In genomic region chr2:38484556-38484955, GRCm38 (mm10) we compare ENCODE assay signal across 14 mouse cellular contexts. TPM values are rescaled to one million over a fixed set of nuclear protein-coding genes. Genes with fewer than 3 reads are reported as not detected.
DNase-seq lines count a peak whose midpoint lies in the region; ATAC-seq lines count a peak whose summit lies in the region.
"Had no signal": no experiment of that assay in that cellular context is flagged by ENCODE, and none has a peak within 500 bp of the region (broad histone marks: within the 10 kb centered on the region; RNA-seq: fewer than 3 reads in every experiment).

No protein-coding gene starts in this region.

- no peaks in the 10 kb centered on the region for H3K9me3 ChIP-seq in lung, embryonic 15.5 days
- H3K9me3 ChIP-seq in heart, embryonic 10.5 days: no peaks in the 10 kb centered on the region
- H3K9me3 ChIP-seq in intestine, embryonic 16.5 days (ENCODE audit: control insufficient read depth, low read length): no peaks in the 10 kb centered on the region; the same call in 1 of the 2 replicates
- H3K9me3 ChIP-seq in stomach, embryonic 15.5 days: no peaks in the 10 kb centered on the region
- peaks cover 4% of the 10 kb centered on the region; the same call in 1 of the 2 replicates for H3K9me3 ChIP-seq in kidney, embryonic 16.5 days (ENCODE audit: low read length)
- H3K9me3 ChIP-seq: hindbrain, embryonic 13.5 days; kidney, embryonic 15.5 days; neural tube, embryonic 12.5 days had no signal

- H3K27ac ChIP-seq in lung, embryonic 15.5 days: peak overlapping the region; percentile 50; the same call in 1 of the 2 replicates
- peak overlapping the region; percentile 36; the same call in 1 of the 2 replicates for H3K27ac ChIP-seq in heart, embryonic 10.5 days
- peak overlapping the region; percentile 14; the same call in 1 of the 2 replicates for H3K27ac ChIP-seq in intestine, embryonic 16.5 days (ENCODE audit: low read length)
- H3K27ac ChIP-seq in stomach, embryonic 15.5 days: peak overlapping the region; percentile 93; the same call in 1 of the 2 replicates
- no peak overlapping the region for H3K27ac ChIP-seq in kidney, embryonic 16.5 days (ENCODE audit: low read length)
- H3K27ac ChIP-seq: hindbrain, embryonic 13.5 days; kidney, embryonic 15.5 days; neural tube, embryonic 12.5 days had no signal

- peaks cover 34% of the 10 kb centered on the region for H3K4me1 ChIP-seq in lung, embryonic 15.5 days
- H3K4me1 ChIP-seq in heart, embryonic 10.5 days: peaks cover 27% of the 10 kb centered on the region
- peaks cover 21% of the 10 kb centered on the region for H3K4me1 ChIP-seq in intestine, embryonic 16.5 days (ENCODE audit: control insufficient read depth, insufficient read depth, low read length)
- peaks cover 22% of the 10 kb centered on the region; the same call in 1 of the 2 replicates for H3K4me1 ChIP-seq in stomach, embryonic 15.5 days
- peaks cover 11% of the 10 kb centered on the region; the same call in 1 of the 2 replicates for H3K4me1 ChIP-seq in kidney, embryonic 16.5 days (ENCODE audit: insufficient read depth, low read length)
- H3K4me1 ChIP-seq: neural tube, embryonic 12.5 days had no signal

- no peak overlapping the region for H3K4me2 ChIP-seq in lung, embryonic 15.5 days
- no peak overlapping the region for H3K4me2 ChIP-seq in intestine, embryonic 16.5 days (ENCODE audit: low read depth, low read length)
- no peak overlapping the region for H3K4me2 ChIP-seq in stomach, embryonic 15.5 days
- no peak overlapping the region for H3K4me2 ChIP-seq in kidney, embryonic 16.5 days (replicated peaks; ENCODE audit: low read depth, low read length)
- H3K4me2 ChIP-seq: hindbrain, embryonic 13.5 days; kidney, embryonic 15.5 days; neural tube, embryonic 12.5 days had no signal

- H3K36me3 ChIP-seq in lung, embryonic 15.5 days: no peaks in the 10 kb centered on the region
- H3K36me3 ChIP-seq in heart, embryonic 10.5 days: no peaks in the 10 kb centered on the region
- no peaks in the 10 kb centered on the region for H3K36me3 ChIP-seq in intestine, embryonic 16.5 days (ENCODE audit: control insufficient read depth, insufficient read depth, low read length)
- H3K36me3 ChIP-seq in stomach, embryonic 15.5 days: no peaks in the 10 kb centered on the region
- H3K36me3 ChIP-seq in kidney, embryonic 16.5 days (ENCODE audit: insufficient read depth, low read length): no peaks in the 10 kb centered on the region
- H3K36me3 ChIP-seq: hindbrain, embryonic 13.5 days; kidney, embryonic 15.5 days; neural tube, embryonic 12.5 days had no signal

- 59% methylated on average over 11 of the region's 11 CpGs for WGBS in lung, embryonic 15.5 days
- 55% methylated on average over 11 of the region's 11 CpGs for WGBS in heart, embryonic 10.5 days
- WGBS in intestine, embryonic 16.5 days: 74% methylated on average over 11 of the region's 11 CpGs
- 75% methylated on average over 11 of the region's 11 CpGs for whole genome bisulfite sequencing in stomach, embryonic 15.5 days
- 72% methylated on average over 11 of the region's 11 CpGs for WGBS in kidney, embryonic 16.5 days

- DNase-seq in lung, postnatal 14 days: no peak
- no peak for DNase-seq in heart, embryonic 10.5 days (ENCODE audit: low spot score)
- DNase-seq in adrenal gland, postnatal 10 days: no peak
- DNase-seq: midbrain, embryonic 14.5 days; retina, postnatal 1 day had no signal

- H3K4me3 ChIP-seq in lung, embryonic 15.5 days: no peak overlapping the region
- H3K4me3 ChIP-seq in heart, embryonic 10.5 days: no peak overlapping the region
- H3K4me3 ChIP-seq in intestine, embryonic 16.5 days (ENCODE audit: low read length): no peak overlapping the region
- no peak overlapping the region for H3K4me3 ChIP-seq in stomach, embryonic 15.5 days (replicated peaks)
- H3K4me3 ChIP-seq in kidney, embryonic 16.5 days (ENCODE audit: low read length): no peak overlapping the region
- H3K4me3 ChIP-seq: hindbrain, embryonic 13.5 days; kidney, embryonic 15.5 days; neural tube, embryonic 12.5 days had no signal

- ATAC-seq in lung, embryonic 15.5 days (ENCODE audit: borderline replicate concordance, extremely low read depth, low FRiP score, low TSS enrichment): no peak
- no peak for ATAC-seq in intestine, embryonic 16.5 days
- ATAC-seq in stomach, embryonic 15.5 days (ENCODE audit: insufficient read depth, low FRiP score, low read depth): no peak
- no peak for ATAC-seq in kidney, embryonic 16.5 days (ENCODE audit: low FRiP score, low TSS enrichment)
- ATAC-seq: Patski had no signal

- H3K27me3 ChIP-seq in lung, embryonic 15.5 days: no peaks in the 10 kb centered on the region
- 0 out of 2 replicates have a peak, but pooled peaks cover 4% of the 10 kb centered on the region for H3K27me3 ChIP-seq in heart, embryonic 10.5 days (ENCODE audit: insufficient read depth, poor library complexity, severe bottlenecking)
- no peaks in the 10 kb centered on the region for H3K27me3 ChIP-seq in intestine, embryonic 16.5 days (replicated peaks; ENCODE audit: control insufficient read depth, insufficient read depth, low read length)
- no peaks in the 10 kb centered on the region for H3K27me3 ChIP-seq in stomach, embryonic 15.5 days (replicated peaks)
- no peaks in the 10 kb centered on the region for H3K27me3 ChIP-seq in kidney, embryonic 16.5 days (ENCODE audit: insufficient read depth, low read length)
- H3K27me3 ChIP-seq: CH12.LX; hindbrain, embryonic 13.5 days; kidney, embryonic 15.5 days; neural tube, embryonic 12.5 days; Patski had no signal

- H3K9ac ChIP-seq in lung, embryonic 15.5 days: no peak overlapping the region
- no peak overlapping the region for H3K9ac ChIP-seq in intestine, embryonic 16.5 days (ENCODE audit: low read depth, low read length)
- H3K9ac ChIP-seq in stomach, embryonic 15.5 days: no peak overlapping the region
- no peak overlapping the region for H3K9ac ChIP-seq in kidney, embryonic 16.5 days (replicated peaks; ENCODE audit: low read length)
- H3K9ac ChIP-seq: hindbrain, embryonic 13.5 days; kidney, embryonic 15.5 days; neural tube, embryonic 12.5 days had no signal

RNA-seq across cellular contexts. Expression of gene Nek6, which starts 26.9 kb away (rescaled TPM):
- 124 and 129 TPM in 2 replicates for polyA plus RNA-seq in lung, embryonic 15.5 days (2015; fragmentation: Nextera tagmentation; extraction: Ambion mirVana)
- 74.7 and 90.1 TPM in 2 replicates for polyA plus RNA-seq in heart, embryonic 10.5 days (2016; fragmentation: Nextera tagmentation; extraction: Ambion mirVana)
- 124 and 128 TPM in 2 replicates for polyA plus RNA-seq in intestine, embryonic 16.5 days (2015; fragmentation: Nextera tagmentation; extraction: Ambion mirVana)
- polyA plus RNA-seq in stomach, embryonic 15.5 days (2015; fragmentation: Nextera tagmentation; extraction: Ambion mirVana): 109 and 111 TPM in 2 replicates
- total RNA-seq in adrenal gland, postnatal 10 days (2021): 10 to 100 TPM; 18.9 to 19.4 TPM
- 72.1 and 75.3 TPM in 2 replicates for polyA plus RNA-seq in kidney, embryonic 16.5 days (2015; fragmentation: Nextera tagmentation; extraction: Ambion mirVana)
